8 mouse cellular contexts compared by ENCODE assay signal in genomic region chr1:58621996-58622748, GRCm38 (mm10). TPM values are rescaled to one million over a fixed set of nuclear protein-coding genes. Genes with fewer than 3 reads are reported as not detected.
DNase-seq lines count a peak whose midpoint lies in the region; TF ChIP-seq lines count a peak whose summit lies in the region.

No protein-coding gene starts in this region.

- no peaks in the 10 kb centered on the region for H3K27me3 ChIP-seq in cerebellum, adult 2 months (ENCODE audit: control insufficient read depth, insufficient read depth, low read length)

- DNase-seq in adrenal gland, postnatal 14 days, result peak; percentile 55
- no peak for DNase-seq in adrenal gland, adult 18-20 months (ENCODE audit: low spot score in 2 of 2)
- DNase-seq in kidney, postnatal 14 days, result peak; percentile 49
- DNase-seq in kidney, adult 18-20 months, result no peak
- peak; percentile 66 to 84 for DNase-seq in cerebellum, adult 2 months
- DNase-seq in left cerebral cortex, postnatal 4 days, result peak; percentile 5
- DNase-seq in yolk sac, embryonic 10.5 days (ENCODE audit: low spot score), result no peak
- DNase-seq in gastrocnemius, postnatal 10 days, result no peak

- intact Hi-C loops in left cerebral cortex, postnatal 4 days (cut with DNase I), result no loop called here

- peak overlapping the region; percentile 43; the same call in 1 of the 2 replicates for H3K27ac ChIP-seq in cerebellum, adult 2 months (ENCODE audit: insufficient read depth, low read length)

- 20% methylated on average over 7 of the region's 7 CpGs for WGBS in cerebellum, adult 2 months

- TF ChIP-seq CTCF in cerebellum, adult 2 months (IDR thresholded peaks at IDR 0.05; ENCODE audit: borderline replicate concordance, insufficient read depth, low read depth, low read length), result no peak

- H3K4me3 ChIP-seq in cerebellum, adult 2 months (replicated peaks; ENCODE audit: insufficient read depth, low read depth, low read length), result no peak overlapping the region

- TF ChIP-seq POLR2A in cerebellum, adult 2 months (IDR thresholded peaks at IDR 0.05; ENCODE audit: borderline replicate concordance, insufficient read depth, low read length), result peak; percentile 38; the same call in 1 of the 2 replicates

- H3K4me1 ChIP-seq in cerebellum, adult 2 months (ENCODE audit: control insufficient read depth, insufficient read depth, low read length), result peaks cover 3% of the 10 kb centered on the region; the same call in 1 of the 2 replicates

RNA-seq across cellular contexts. Expression of gene Ndufb3, which starts 36.0 kb away (rescaled TPM):
- total RNA-seq in adrenal gland, postnatal 14 days (2021), result 224 and 254 TPM in 2 replicates
- 100 to 1,000 TPM; 138 to 195 TPM for total RNA-seq in adrenal gland, adult 18-20 months (2021)
- 242 and 268 TPM in 2 replicates for polyA plus RNA-seq in cerebellum, adult 2 months (2012; rRNA removed)
- total RNA-seq in left cerebral cortex, postnatal 4 days (2021), result 10 to 100 TPM; 76.6 to 83.9 TPM
- 100 to 1,000 TPM; 147 to 172 TPM for total RNA-seq in gastrocnemius, postnatal 10 days (2021)

RNA-seq across cellular contexts. Expression of gene Fam126b, which starts 36.0 kb away (rescaled TPM):
- 51.3 and 53.5 TPM in 2 replicates for total RNA-seq in adrenal gland, postnatal 14 days (2021)
- total RNA-seq in adrenal gland, adult 18-20 months (2021), result 10 to 100 TPM; 28.9 to 46.1 TPM
- polyA plus RNA-seq in cerebellum, adult 2 months (2012; rRNA removed), result 21.8 and 26.3 TPM in 2 replicates
- 10 to 100 TPM; 32.5 to 35.2 TPM for total RNA-seq in left cerebral cortex, postnatal 4 days (2021)
- total RNA-seq in gastrocnemius, postnatal 10 days (2021), result 10 to 100 TPM in 1 of 2 experiments, 1 to 10 TPM in 1; 6.0 to 13.3 TPM

Comparison
In these comparisons a context has a peak if more than half of its experiments do, and no peak if none do; other contexts are left out.
1. DNase-seq: peak in adrenal gland, postnatal 14 days (single experiment), kidney, postnatal 14 days (single experiment), cerebellum, adult 2 months (2 of 2) and left cerebral cortex, postnatal 4 days (single experiment); none in adrenal gland, adult 18-20 months (0 of 2), kidney, adult 18-20 months (single experiment), yolk sac, embryonic 10.5 days (single experiment) and gastrocnemius, postnatal 10 days (single experiment).